Mouse (Mus musculus): ENCODE measurements around the gene Pnpla5.

DNA sequence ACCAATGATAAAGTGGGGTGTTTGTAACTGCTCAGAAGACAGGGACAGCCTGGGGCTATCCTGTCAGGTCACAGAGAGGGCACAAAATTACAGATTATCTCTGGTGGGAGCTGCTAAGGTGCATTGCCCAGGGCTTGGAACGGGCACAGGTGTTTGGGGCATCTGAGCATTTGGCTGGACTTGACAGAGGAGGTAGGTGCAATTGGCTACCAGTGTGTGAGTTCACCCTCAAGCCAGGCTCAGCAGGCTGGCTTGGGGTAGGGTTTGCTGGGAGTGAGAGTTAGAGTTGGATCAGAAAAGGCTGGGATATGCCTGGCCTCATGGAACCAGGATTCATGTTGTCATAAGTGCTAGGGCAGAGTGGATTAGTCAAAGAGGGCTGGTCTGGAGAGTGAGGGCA is 46.5 kb upstream of the Pnpla5 start:
- TF ChIP-seq CTCF (conservative IDR thresholded peaks at IDR 0.05 in 1 of 2, IDR thresholded peaks at IDR 0.05 in 1 of 2; ENCODE audit: low read depth in 2 of 2, low read length in 2 of 2) (no peak), EP300 (IDR thresholded peaks at IDR 0.05; ENCODE audit: low read length) (no peak), POLR2A (IDR thresholded peaks at IDR 0.05; ENCODE audit: low read depth, low read length) (no peak), ZMIZ1 (IDR thresholded peaks at IDR 0.05; ENCODE audit: low read depth, low read length) (no peak), MAX (IDR thresholded peaks at IDR 0.05; ENCODE audit: low read length) (no peak), SIN3A (IDR thresholded peaks at IDR 0.05; ENCODE audit: low read length) (no peak), CHD2 (IDR thresholded peaks at IDR 0.05; ENCODE audit: low read length) (no peak), ETS1 (conservative IDR thresholded peaks at IDR 0.05; ENCODE audit: low read depth, low read length) (no peak), GABPA (IDR thresholded peaks at IDR 0.05; ENCODE audit: insufficient replicate concordance, low read depth, low read length) (no peak), NELFE (IDR thresholded peaks at IDR 0.05; ENCODE audit: low read depth, low read length) (no peak), MAZ (IDR thresholded peaks at IDR 0.05; ENCODE audit: low read depth, low read length) (no peak), MYC (IDR thresholded peaks at IDR 0.05; ENCODE audit: low read depth, low read length) (no peak), KAT2A (IDR thresholded peaks at IDR 0.05; ENCODE audit: insufficient replicate concordance, low read length) (no peak)
